Comparison of ENCODE assay signal across 13 mouse cellular contexts in genomic region chr6:149386389-149386788, GRCm38 (mm10).
"Had no signal": no experiment of that assay in that cellular context is flagged by ENCODE, and none has a peak within 500 bp of the region (broad histone marks: within the 10 kb centered on the region; RNA-seq: fewer than 3 reads in every experiment).

No protein-coding gene starts in this region.

- H3K36me3 ChIP-seq: limb, embryonic 15.5 days; liver, embryonic 13.5 days; midbrain, embryonic 12.5 days had no signal

- H3K4me3 ChIP-seq: limb, embryonic 15.5 days; liver, embryonic 13.5 days; midbrain, embryonic 12.5 days; myocyte had no signal

- H3K27me3 ChIP-seq: limb, embryonic 15.5 days; liver, embryonic 13.5 days; midbrain, embryonic 12.5 days had no signal

- H3K4me1 ChIP-seq: limb, embryonic 15.5 days; liver, embryonic 13.5 days; midbrain, embryonic 12.5 days had no signal

- H3K9me3 ChIP-seq: limb, embryonic 15.5 days; liver, embryonic 13.5 days; midbrain, embryonic 12.5 days had no signal

- H3K9ac ChIP-seq: limb, embryonic 15.5 days; liver, embryonic 13.5 days; midbrain, embryonic 12.5 days had no signal

- H3K27ac ChIP-seq: limb, embryonic 15.5 days; liver, embryonic 13.5 days; midbrain, embryonic 12.5 days had no signal

- DNase-seq: layer of hippocampus, adult 9-11 months; layer of hippocampus, postnatal 36 days; liver, embryonic 13.5 days; lung, adult 18-20 months; right cerebral cortex, postnatal 4 days; spleen, adult 18-20 months; thymus, adult 18-20 months; thymus, postnatal 14 days had no signal

- ATAC-seq: inflammation-experienced regulatory T-cells, adult 6 months; intestine, postnatal 0 days had no signal

- H3K4me2 ChIP-seq: limb, embryonic 15.5 days; liver, embryonic 13.5 days; midbrain, embryonic 12.5 days had no signal
